Mouse (Mus musculus) stomach, postnatal 0 days (tissue): ENCODE data around the gene Accs.

Source experiments
- CTCF ChIP-seq: IDR thresholded peaks from 2 replicates; pipeline ENCODE4 v1.5.1; 2016; ENCODE audit warnings: antibody characterized with exemption, low read depth, mild to moderate bottlenecking, moderate library complexity
- EP300 ChIP-seq: optimal IDR thresholded peaks from 2 replicates; pipeline ENCODE3; 2016; ENCODE audit warnings: antibody characterized with exemption

DNA sequence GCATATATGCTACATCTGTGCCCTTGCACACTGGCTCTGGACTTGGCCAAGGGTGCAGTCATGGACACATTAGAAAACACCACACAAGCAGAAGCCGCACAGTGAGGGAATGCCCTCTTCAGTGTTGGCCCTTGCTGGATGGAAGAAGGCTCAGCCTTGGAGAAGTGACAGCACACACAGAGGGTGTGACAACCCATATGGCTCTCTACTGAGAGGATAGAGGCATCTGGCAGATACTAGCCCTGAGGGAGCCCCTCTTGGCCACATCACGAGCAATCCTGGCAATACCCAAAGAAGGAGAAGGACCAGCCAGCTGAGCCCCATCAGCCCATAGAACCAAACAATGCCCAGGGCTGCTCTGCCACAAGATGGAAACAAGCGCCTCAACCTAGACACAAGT lies 24.9 kb upstream of the Accs start:
- TF ChIP-seq CTCF (no peak), EP300 (no peak)
